Mouse (Mus musculus) kidney, adult 2 months (tissue): ENCODE data around the gene Zc3h18. TPM values are rescaled to one million over a fixed set of nuclear protein-coding genes. Genes with fewer than 3 reads are reported as not detected.

ENCODE experiments used
- DNase-seq: peaks from one replicate; pipeline ENCODE4 v3.0.0; 2021
- H3K27ac ChIP-seq: fragments of 200-500 bp; 2 replicates; pipeline ENCODE4 v1.5.1; 2012; ENCODE audit warnings: low read depth, low read length, control low read depth, inconsistent platforms; ENCODE audit not compliant: insufficient read depth
- H3K27me3 ChIP-seq: fragments of 200-500 bp; replicated peaks from 2 replicates; pipeline ENCODE4 v1.6.1; 2012; ENCODE audit warnings: mild to moderate bottlenecking, moderate library complexity, low read length, inconsistent platforms; ENCODE audit not compliant: control insufficient read depth, insufficient read depth
- H3K36me3 ChIP-seq: fragments of 200-500 bp; 2 replicates; pipeline ENCODE4 v1.6.1; 2012; ENCODE audit warnings: mild to moderate bottlenecking, moderate library complexity, low read length, inconsistent platforms; ENCODE audit not compliant: control insufficient read depth, insufficient read depth
- H3K4me1 ChIP-seq: fragments of 200-500 bp; 2 replicates; pipeline ENCODE4 v1.6.1; 2011; ENCODE audit warnings: low read length; ENCODE audit not compliant: control insufficient read depth, insufficient read depth
- H3K4me3 ChIP-seq: fragments of 200-500 bp; 2 replicates; pipeline ENCODE4 v1.5.1; 2011; ENCODE audit warnings: mild to moderate bottlenecking, low read depth, low read length, control low read depth; ENCODE audit not compliant: insufficient read depth
- CTCF ChIP-seq: fragments of 200-500 bp; conservative IDR thresholded peaks from 2 replicates; pipeline ENCODE4 v1.5.1; 2011; ENCODE audit warnings: low read depth, mild to moderate bottlenecking, control low read depth, low read length, moderate library complexity, mixed read lengths; ENCODE audit not compliant: insufficient read depth, insufficient read length
- POLR2A ChIP-seq: fragments of 200-500 bp; IDR thresholded peaks from one replicate; pipeline ENCODE4 v1.6.1; 2011; ENCODE audit warnings: low read depth, low read length, control low read depth
- WGBS: fragments of 180-500 bp; shearing (Covaris S2); methylation state at CpG from one replicate; pipeline ENCODE4 v1.1.7; 2018; 5-methylcytosine and 5-hydroxymethylcytosine counted together
- polyA plus RNA-seq: library from polyadenylated mRNA; depleted of rRNA; stranded (reverse); fragments of >200 nt; gene quantifications from 2 replicates; pipeline ENCODE4 v1.2.3, GENCODE M21; 2012

The Zc3h18 gene
- polyA plus RNA-seq, 1 experiment: 23.3 TPM

- H3K4me1 ChIP-seq: peaks cover 10% of the 10 kb centered on the region; the same call in 1 of the 2 replicates
- H3K27me3 ChIP-seq: no peaks in the 10 kb centered on the region
- H3K27ac ChIP-seq: peak within 1 kb of the TSS; percentile 78
- WGBS: 6% methylated on average over 45 of the region's 45 CpGs
- TF ChIP-seq CTCF: no peak
- TF ChIP-seq POLR2A: peak; percentile 72
- peak; percentile 89 for DNase-seq
- no peaks in the 10 kb centered on the region for H3K36me3 ChIP-seq
- H3K4me3 ChIP-seq: peak within 1 kb of the TSS; percentile 83
Measured at GRCm38 (mm10) chr8:122432443-122433268, 56.2 kb downstream of the Zc3h18 start, which contains the start of gene Cyba. Gene Cyba (minus strand): TSS chr8:122432930.

GRCm38 (mm10) chr8:122433269-122433905 lies 57.0 kb downstream of the Zc3h18 start:
- WGBS: 58% methylated on average over 11 of the region's 11 CpGs
- no peak overlapping the region for H3K4me3 ChIP-seq
- DNase-seq: no peak

GRCm38 (mm10) chr8:122435375-122435774 lies 59.0 kb downstream of the Zc3h18 start:
- TF ChIP-seq POLR2A (no peak), CTCF (0 out of 2 replicates have a peak, but pooled peaks have one; percentile 28)
- no peaks in the 10 kb centered on the region for H3K36me3 ChIP-seq
- DNase-seq: no peak
- H3K27ac ChIP-seq: no peak overlapping the region
- peaks cover 3% of the 10 kb centered on the region; the same call in 1 of the 2 replicates for H3K4me1 ChIP-seq
- no peaks in the 10 kb centered on the region for H3K27me3 ChIP-seq
- no peak overlapping the region for H3K4me3 ChIP-seq
- WGBS: 92% methylated on average over 6 of the region's 6 CpGs

More at GRCm38 (mm10) chr8:122433269-122433905, 57.0 kb downstream of the Zc3h18 start:
- Histone ChIP-seq H3K27me3 (no peaks in the 10 kb centered on the region), H3K4me1 (peaks cover 10% of the 10 kb centered on the region; the same call in 1 of the 2 replicates), H3K36me3 (no peaks in the 10 kb centered on the region), H3K27ac (no peak overlapping the region; the same call in 1 of the 2 replicates)
- TF ChIP-seq POLR2A (no peak), CTCF (no peak; the same call in 1 of the 2 replicates)

- Histone ChIP-seq H3K4me1 (peaks cover 3% of the 10 kb centered on the region; the same call in 1 of the 2 replicates), H3K27ac (no peak overlapping the region), H3K27me3 (no peaks in the 10 kb centered on the region), H3K36me3 (no peaks in the 10 kb centered on the region), H3K4me3 (no peak overlapping the region)
- 92% methylated on average over 9 of the region's 9 CpGs for WGBS
- TF ChIP-seq POLR2A (no peak), CTCF (no peak)
- DNase-seq: no peak
Measured at GRCm38 (mm10) chr8:122436146-122436545, 59.7 kb downstream of the Zc3h18 start.

GRCm38 (mm10) chr8:122436586-122437125 lies 60.2 kb downstream of the Zc3h18 start:
- H3K4me3 ChIP-seq: no peak overlapping the region
- H3K4me1 ChIP-seq: peaks cover 3% of the 10 kb centered on the region; the same call in 1 of the 2 replicates
- 79% methylated on average over 20 of the region's 20 CpGs for WGBS
- no peak for DNase-seq
- H3K36me3 ChIP-seq: no peaks in the 10 kb centered on the region
- H3K27me3 ChIP-seq: no peaks in the 10 kb centered on the region
- TF ChIP-seq CTCF (no peak), POLR2A (no peak)
- H3K27ac ChIP-seq: no peak overlapping the region

- no peaks in the 10 kb centered on the region for H3K27me3 ChIP-seq
- H3K27ac ChIP-seq: no peak overlapping the region
- TF ChIP-seq CTCF: no peak
- no peak for TF ChIP-seq POLR2A
- H3K4me1 ChIP-seq: peaks cover 3% of the 10 kb centered on the region; the same call in 1 of the 2 replicates
- no peak overlapping the region for H3K4me3 ChIP-seq
- DNase-seq: no peak
- H3K36me3 ChIP-seq: no peaks in the 10 kb centered on the region
- WGBS: 84% methylated on average over 13 of the region's 13 CpGs
Measured at GRCm38 (mm10) chr8:122437708-122438331, 61.4 kb downstream of the Zc3h18 start.
